Mouse (Mus musculus) embryo, embryonic 10 days (tissue): ENCODE results near the gene Gm2310.
"Not testable (repeated sequence)": the region's sequence is repeated elsewhere in the genome, so short reads cannot be mapped to it uniquely, and the experiment has no call there.

Experiments
- DNase-seq: peaks from one replicate; pipeline ENCODE4 v3.0.0-alpha.2; 2015; ENCODE audit warnings: low spot score

The Gm2310 gene

DNA sequence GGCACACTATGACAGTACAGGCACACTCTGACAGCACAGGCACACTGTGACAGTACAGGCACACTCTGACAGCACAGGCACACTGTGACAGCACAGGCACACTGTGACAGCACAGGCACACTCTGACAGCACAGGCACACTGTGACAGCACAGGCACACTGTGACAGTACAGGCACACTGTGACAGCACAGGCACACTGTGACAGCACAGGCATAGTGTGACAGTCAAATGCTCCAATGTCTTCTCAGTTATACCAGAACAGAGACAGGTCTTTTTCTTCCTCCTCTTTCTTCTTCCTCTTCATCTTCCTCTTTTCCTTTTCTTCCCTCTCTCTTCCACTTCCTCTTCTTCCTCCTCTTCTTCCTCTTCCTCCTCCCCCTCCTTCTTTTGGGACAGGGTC, at the start of gene Gm2310:
Gene Gm2310 (minus strand): TSS at position 101 of the 400 bp plus-strand sequence.
- DNase-seq: not testable (repeated sequence)

GRCm38 (mm10) chr15:8568645-8569528, 49.1 kb upstream of the Gm2310 start:
- DNase-seq: peak; percentile 76

- DNase-seq: peak; percentile 23
Measured at GRCm38 (mm10) chr15:8568286-8568644, 48.5 kb upstream of the Gm2310 start.

DNA sequence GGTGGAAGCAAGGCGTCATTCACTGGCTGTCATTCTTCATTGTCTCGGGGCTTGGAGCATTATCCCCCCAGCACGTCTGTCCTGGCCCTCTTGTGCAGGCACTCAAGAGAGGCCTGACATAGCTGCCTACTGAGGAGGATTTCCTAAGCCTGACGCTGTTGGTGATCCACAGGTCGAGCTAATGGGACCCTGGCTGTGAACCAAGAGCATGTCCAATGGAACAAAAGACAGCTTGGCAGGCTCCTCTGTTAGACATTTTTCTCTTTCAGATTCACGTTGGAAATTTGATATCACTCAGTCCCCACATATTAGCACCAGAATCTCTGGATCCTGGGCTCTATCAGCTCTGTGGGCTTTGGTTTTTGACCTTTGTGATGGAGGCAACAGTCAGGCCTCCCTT, 45.7 kb upstream of the Gm2310 start:
- DNase-seq: no peak

DNA sequence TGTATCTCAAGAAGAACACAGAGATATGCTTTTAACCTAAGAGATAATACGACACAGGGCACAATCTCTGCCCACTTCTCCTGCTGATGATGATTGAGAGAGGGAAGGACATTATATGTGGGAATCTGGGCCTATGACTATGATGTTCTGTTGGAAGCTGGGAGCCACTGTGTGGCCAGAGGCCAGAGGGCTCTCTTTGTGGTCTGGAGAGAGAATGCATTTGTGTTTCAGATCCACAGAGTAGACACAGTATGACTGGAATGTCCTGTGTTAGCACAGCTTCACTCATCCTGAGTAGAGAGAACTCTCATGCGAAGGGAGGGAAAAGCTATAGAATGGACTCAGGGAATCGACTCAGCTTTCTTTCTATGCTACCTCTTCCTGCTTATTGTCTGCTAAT, 44.6 kb upstream of the Gm2310 start:
- DNase-seq: no peak

GRCm38 (mm10) chr15:8563423-8564194, 43.9 kb upstream of the Gm2310 start:
- DNase-seq: no peak

DNA sequence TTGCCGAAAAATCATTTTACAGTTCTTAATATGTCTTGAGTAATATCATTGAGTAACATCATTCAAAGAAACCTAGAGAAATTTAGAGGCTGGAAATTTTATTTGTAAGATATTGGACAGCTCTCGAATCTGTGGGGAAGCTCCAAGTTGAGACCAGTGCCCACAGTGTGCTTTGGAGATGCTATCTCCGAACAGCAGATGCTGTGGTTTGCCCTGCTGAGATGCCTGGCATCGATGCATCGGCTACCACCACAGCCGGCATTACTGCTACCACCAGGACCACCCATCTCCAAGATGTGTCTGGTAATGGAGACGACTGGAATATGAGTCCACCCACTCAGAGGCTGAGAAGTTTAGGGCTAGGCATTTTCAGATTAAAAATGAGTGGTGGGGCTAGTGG, 43.0 kb upstream of the Gm2310 start:
- DNase-seq: no peak

GRCm38 (mm10) chr15:8531201-8531600, 11.4 kb upstream of the Gm2310 start:
- DNase-seq: no peak

- peak; percentile 68 for DNase-seq
Measured at GRCm38 (mm10) chr15:8512957-8513356, 6.8 kb downstream of the Gm2310 start.

- DNase-seq: peak; percentile 4
Measured at GRCm38 (mm10) chr15:8511861-8512260, 7.9 kb downstream of the Gm2310 start.

DNA sequence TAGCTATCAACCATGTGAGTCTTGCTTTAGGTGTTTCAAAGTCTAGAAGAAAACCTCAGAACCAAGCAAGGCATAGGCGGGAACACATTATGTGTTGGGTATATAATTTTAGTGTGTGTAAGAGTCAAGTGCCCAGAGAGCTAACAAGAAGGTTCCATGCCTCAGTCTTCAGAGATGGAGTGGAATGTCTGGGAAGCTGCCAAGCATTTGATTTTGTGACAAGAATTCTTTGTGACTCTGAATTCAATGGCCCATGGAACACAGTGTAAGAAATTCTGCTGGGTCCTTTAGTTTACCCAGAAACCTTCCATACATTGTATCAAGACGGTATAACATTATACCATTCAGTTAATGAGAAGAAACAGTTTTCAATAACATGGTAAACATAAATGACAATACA, 17.3 kb downstream of the Gm2310 start:
- no peak for DNase-seq

- no peak for DNase-seq
Measured at GRCm38 (mm10) chr15:8485261-8485660, 34.5 kb downstream of the Gm2310 start.

DNA sequence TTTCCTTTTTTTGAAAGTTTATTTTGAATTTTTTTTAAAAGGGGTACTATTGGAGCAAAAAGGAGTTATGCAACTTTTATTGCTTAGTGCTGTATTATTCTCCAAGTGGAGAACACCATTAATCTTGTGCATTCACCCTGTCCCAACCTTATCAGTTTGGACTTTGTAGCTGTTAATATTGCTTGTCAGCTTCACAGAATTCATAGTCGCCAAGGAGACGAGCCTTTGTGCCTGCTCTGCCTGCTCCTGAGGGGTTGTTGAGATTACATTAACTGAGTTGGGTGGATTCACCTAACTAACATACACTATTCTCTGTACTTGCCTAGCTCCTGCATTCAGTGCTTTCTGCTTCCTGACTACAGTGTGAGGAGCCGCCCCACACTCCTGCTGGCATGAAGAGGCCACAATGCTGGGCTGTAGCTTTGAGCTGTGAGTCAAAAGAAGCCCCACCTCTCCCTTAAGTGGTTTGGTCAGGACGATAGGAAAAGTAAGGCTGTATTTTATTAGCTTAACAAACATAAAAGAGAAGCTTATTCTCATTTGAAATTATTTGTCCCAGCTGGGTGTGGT, 50.7 kb downstream of the Gm2310 start:
- DNase-seq: no peak
